Mouse (Mus musculus) liver, embryonic 11.5 days (tissue): ENCODE data around the gene Capn7. TPM values are rescaled to one million over a fixed set of nuclear protein-coding genes. Genes with fewer than 3 reads are reported as not detected.

Source experiments
- ATAC-seq: fragments of 200-750 bp; cut with Nextera tagmentation; replicated peaks from 2 replicates; pipeline ENCODE4 v1.8.0; 2017; ENCODE audit warnings: moderate number of reproducible peaks, mild to moderate bottlenecking, moderate TSS enrichment, moderate library complexity; ENCODE audit not compliant: low FRiP score
- DNase-seq: peaks from one replicate; pipeline ENCODE4 v3.0.0-alpha.2; 2017; ENCODE audit warnings: low spot score
- H3K27ac ChIP-seq: fragments of 300-500 bp; sonication (generic); 2 replicates; pipeline ENCODE4 v1.5.1; 2014; ENCODE audit warnings: mild to moderate bottlenecking, low read depth, low read length, control low read depth
- H3K27me3 ChIP-seq: fragments of 300-500 bp; sonication (generic); replicated peaks from 2 replicates; pipeline ENCODE4 v1.6.1; 2014; ENCODE audit warnings: low read length, mixed read lengths; ENCODE audit not compliant: control insufficient read depth, insufficient read depth
- H3K36me3 ChIP-seq: fragments of 300-500 bp; sonication (generic); 2 replicates; pipeline ENCODE4 v1.6.1; 2014; ENCODE audit warnings: mild to moderate bottlenecking, low read length, moderate library complexity, mixed read lengths; ENCODE audit not compliant: control insufficient read depth, insufficient read depth
- H3K4me1 ChIP-seq: fragments of 300-500 bp; sonication (generic); replicated peaks from 2 replicates; pipeline ENCODE4 v1.6.1; 2014; ENCODE audit warnings: low read length, mixed read lengths; ENCODE audit not compliant: control insufficient read depth, insufficient read depth
- H3K4me2 ChIP-seq: fragments of 300-500 bp; sonication (generic); 2 replicates; pipeline ENCODE4 v1.6.1; 2014; ENCODE audit warnings: mild to moderate bottlenecking, control low read depth, moderate library complexity
- H3K4me3 ChIP-seq: fragments of 300-500 bp; sonication (generic); 2 replicates; pipeline ENCODE4 v1.5.1; 2014; ENCODE audit warnings: low read depth, low read length, control low read depth
- H3K9ac ChIP-seq: fragments of 300-500 bp; sonication (generic); 2 replicates; pipeline ENCODE4 v1.6.1; 2014; ENCODE audit warnings: low read depth, low read length, control low read depth
- H3K9me3 ChIP-seq: fragments of 300-500 bp; sonication (generic); 2 replicates; pipeline ENCODE4 v1.6.1; 2016; ENCODE audit warnings: low read length, inconsistent platforms, mixed read lengths; ENCODE audit not compliant: control insufficient read depth
- WGBS: fragments of 180-500 bp; shearing (Covaris S2); extraction: QIAGEN DNeasy Blood & Tissue Kit; methylation state at CpG from one replicate; pipeline ENCODE4 v1.1.7; 2014; 5-methylcytosine and 5-hydroxymethylcytosine counted together
- polyA plus RNA-seq: library from polyadenylated mRNA; unstranded; fragments of >200 nt; fragmentation: Nextera tagmentation; extraction: Ambion mirVana; gene quantifications from 2 replicates; pipeline ENCODE4 v1.2.1, GENCODE M21; 2014

Capn7 gene
- polyA plus RNA-seq, result 34.4 and 39.0 TPM in 2 replicates

GRCm38 (mm10) chr14:31336369-31337155 lies at the start of gene Capn7:
Gene Capn7, plus strand, starts transcription at chr14:31336638.
- WGBS, result under 1% methylated on average over 78 of the region's 78 CpGs
- peaks cover 10% of the 10 kb centered on the region for H3K4me1 ChIP-seq
- peak within 1 kb of the TSS; percentile 94 for H3K4me3 ChIP-seq
- no peaks in the 10 kb centered on the region for H3K27me3 ChIP-seq
- H3K9me3 ChIP-seq, result no peaks in the 10 kb centered on the region
- no peaks in the 10 kb centered on the region; the same call in 1 of the 2 replicates for H3K36me3 ChIP-seq
- H3K27ac ChIP-seq, result peak within 1 kb of the TSS; percentile 93
- ATAC-seq, result peak; percentile 97
- H3K4me2 ChIP-seq, result peak within 1 kb of the TSS; percentile 65
- H3K9ac ChIP-seq, result peak within 1 kb of the TSS; percentile 92
- DNase-seq, result peak; percentile 100

GRCm38 (mm10) chr14:31313192-31313591 lies 23.2 kb upstream of the Capn7 start:
- 75% methylated on average over 3 of the region's 3 CpGs for WGBS
- no peaks in the 10 kb centered on the region for H3K36me3 ChIP-seq
- H3K9ac ChIP-seq, result no peak overlapping the region
- H3K4me1 ChIP-seq, result peaks cover 10% of the 10 kb centered on the region; the same call in 1 of the 2 replicates
- no peaks in the 10 kb centered on the region for H3K9me3 ChIP-seq
- no peak overlapping the region for H3K27ac ChIP-seq
- no peak overlapping the region for H3K4me2 ChIP-seq
- DNase-seq (no peak), ATAC-seq (no peak)
- H3K27me3 ChIP-seq, result no peaks in the 10 kb centered on the region
- no peak overlapping the region for H3K4me3 ChIP-seq

GRCm38 (mm10) chr14:31316613-31317012 lies 19.8 kb upstream of the Capn7 start:
- Histone ChIP-seq H3K9me3 (no peaks in the 10 kb centered on the region), H3K27ac (no peak overlapping the region), H3K4me2 (no peak overlapping the region), H3K4me1 (peaks cover 12% of the 10 kb centered on the region; the same call in 1 of the 2 replicates), H3K9ac (no peak overlapping the region), H3K4me3 (no peak overlapping the region), H3K36me3 (no peaks in the 10 kb centered on the region), H3K27me3 (no peaks in the 10 kb centered on the region)
- WGBS, result 75% methylated on average over 12 of the region's 12 CpGs
- DNase-seq (no peak), ATAC-seq (no peak)

- H3K9ac ChIP-seq, result no peak overlapping the region
- H3K36me3 ChIP-seq, result no peaks in the 10 kb centered on the region
- ATAC-seq (peak; percentile 88), DNase-seq (no peak)
- H3K27ac ChIP-seq, result no peak overlapping the region
- no peak overlapping the region for H3K4me3 ChIP-seq
- H3K4me2 ChIP-seq, result no peak overlapping the region
- H3K9me3 ChIP-seq, result no peaks in the 10 kb centered on the region
- H3K27me3 ChIP-seq, result no peaks in the 10 kb centered on the region
- WGBS, result 72% methylated on average over 3 of the region's 3 CpGs
- peaks cover 12% of the 10 kb centered on the region; the same call in 1 of the 2 replicates for H3K4me1 ChIP-seq
These were observed 18.7 kb upstream of the Capn7 start for GRCm38 (mm10) chr14:31317754-31318153.

- DNase-seq, result no peak
- 58% methylated on average over 10 of the region's 10 CpGs for WGBS
- H3K9me3 ChIP-seq, result no peaks in the 10 kb centered on the region
- no peak overlapping the region for H3K4me2 ChIP-seq
- no peak for ATAC-seq
- no peak overlapping the region for H3K4me3 ChIP-seq
- H3K27me3 ChIP-seq, result no peaks in the 10 kb centered on the region
- no peak overlapping the region for H3K9ac ChIP-seq
- H3K27ac ChIP-seq, result no peak overlapping the region
- peaks cover 20% of the 10 kb centered on the region for H3K4me1 ChIP-seq
- H3K36me3 ChIP-seq, result no peaks in the 10 kb centered on the region
These were observed 16.9 kb upstream of the Capn7 start for GRCm38 (mm10) chr14:31319546-31319945.

- H3K27ac ChIP-seq, result no peak overlapping the region
- 85% methylated on average over 11 of the region's 11 CpGs for WGBS
- DNase-seq (no peak), ATAC-seq (no peak)
- H3K4me1 ChIP-seq, result peaks cover 20% of the 10 kb centered on the region
- no peaks in the 10 kb centered on the region for H3K36me3 ChIP-seq
- no peaks in the 10 kb centered on the region for H3K9me3 ChIP-seq
- no peak overlapping the region for H3K4me3 ChIP-seq
- no peaks in the 10 kb centered on the region for H3K27me3 ChIP-seq
- no peak overlapping the region for H3K4me2 ChIP-seq
- H3K9ac ChIP-seq, result no peak overlapping the region
These were observed 15.3 kb upstream of the Capn7 start for GRCm38 (mm10) chr14:31321181-31321580.

- no peaks in the 10 kb centered on the region for H3K9me3 ChIP-seq
- H3K27me3 ChIP-seq, result no peaks in the 10 kb centered on the region
- no peak overlapping the region for H3K4me2 ChIP-seq
- DNase-seq (peak; percentile 11), ATAC-seq (no peak)
- whole genome bisulfite sequencing, result 80% methylated on average over 3 of the region's 3 CpGs
- H3K36me3 ChIP-seq, result no peaks in the 10 kb centered on the region
- no peak overlapping the region for H3K4me3 ChIP-seq
- peaks cover 16% of the 10 kb centered on the region for H3K4me1 ChIP-seq
- no peak overlapping the region for H3K9ac ChIP-seq
- no peak overlapping the region for H3K27ac ChIP-seq
These were observed 14.2 kb upstream of the Capn7 start for GRCm38 (mm10) chr14:31322191-31322590.

- Histone ChIP-seq H3K27ac (no peak overlapping the region), H3K27me3 (no peaks in the 10 kb centered on the region), H3K9ac (peak overlapping the region; percentile 64; the same call in 1 of the 2 replicates), H3K4me3 (peak overlapping the region; percentile 45), H3K4me1 (peaks cover 10% of the 10 kb centered on the region), H3K36me3 (no peaks in the 10 kb centered on the region), H3K4me2 (peak overlapping the region; percentile 66), H3K9me3 (no peaks in the 10 kb centered on the region)
- no peak for DNase-seq
- WGBS, result 81% methylated on average over 4 of the region's 4 CpGs
- no peak for ATAC-seq
These were observed 13.2 kb upstream of the Capn7 start for GRCm38 (mm10) chr14:31323189-31323588.
